8 mouse cellular contexts compared by ENCODE assay signal in genomic region chr19:32387403-32388190, GRCm38 (mm10). TPM values are rescaled to one million over a fixed set of nuclear protein-coding genes. Genes with fewer than 3 reads are reported as not detected.
A peak's percentile ranks its signal among the peaks of the same experiment; 100 is the strongest.
DNase-seq lines count a peak whose midpoint lies in the region; ATAC-seq and TF ChIP-seq lines count a peak whose summit lies in the region.

No protein-coding gene starts in this region.

- H3K27me3 ChIP-seq in midbrain, embryonic 12.5 days: peaks cover 8% of the 10 kb centered on the region; the same call in 1 of the 2 replicates
- peaks cover 11% of the 10 kb centered on the region for H3K27me3 ChIP-seq in spleen, adult 2 months (ENCODE audit: control insufficient read depth, insufficient read depth, low read length)

- TF ChIP-seq CTCF in spleen, adult 2 months (IDR thresholded peaks at IDR 0.05; ENCODE audit: extremely low read depth, insufficient read depth, insufficient read length, insufficient replicate concordance): no peak

- peak; percentile 50 for DNase-seq in spleen, adult 12 weeks (ENCODE audit: low spot score)
- DNase-seq in spleen, postnatal 14 days (ENCODE audit: low spot score in 2 of 2): no peak
- peak; percentile 82 to 87 for DNase-seq in cerebellum, postnatal 25 days
- DNase-seq in gastrocnemius, postnatal 36 days: peak; percentile 68 to 71
- DNase-seq in left cerebral cortex, postnatal 4 days: peak; percentile 62
- DNase-seq in spleen, adult 2 months (ENCODE audit: low read depth in 1 of 2, low spot score in 2 of 2): peak in 1 of 2 experiments; percentile 33

- WGBS in midbrain, embryonic 12.5 days: under 1% methylated on average over 43 of the region's 74 CpGs
- 1% methylated on average over 74 of the region's 74 CpGs for WGBS in spleen, adult 2 months

- H3K4me3 ChIP-seq in midbrain, embryonic 12.5 days: peak overlapping the region; percentile 74
- H3K4me3 ChIP-seq in spleen, adult 2 months (ENCODE audit: extremely low read depth, insufficient read depth, insufficient read length): peak overlapping the region; percentile 85

- no peaks in the 10 kb centered on the region; the same call in 1 of the 2 replicates for H3K36me3 ChIP-seq in midbrain, embryonic 12.5 days
- H3K36me3 ChIP-seq in spleen, adult 2 months (ENCODE audit: control insufficient read depth, insufficient read depth, low read length): no peaks in the 10 kb centered on the region

- H3K9me3 ChIP-seq in midbrain, embryonic 12.5 days: no peaks in the 10 kb centered on the region

- ATAC-seq in inflammation-experienced regulatory T-cells, adult 6 months: peak; percentile 70
- peak; percentile 20 for ATAC-seq in midbrain, embryonic 12.5 days (ENCODE audit: low FRiP score, low read depth)

- intact Hi-C loops in gastrocnemius, postnatal 36 days (cut with DNase I): loop anchor here (2.0 kb wide), 2 partner anchors 61 to 219 kb away; no protein-coding TSS in a partner anchor
- intact Hi-C loops in left cerebral cortex, postnatal 4 days (cut with DNase I): loop anchor here (5.0 to 10.0 kb wide), 2 partner anchors 273 to 410 kb away; no protein-coding TSS in a partner anchor

- peak overlapping the region; percentile 83 for H3K9ac ChIP-seq in midbrain, embryonic 12.5 days (replicated peaks)

- peak overlapping the region; percentile 95 for H3K27ac ChIP-seq in midbrain, embryonic 12.5 days (replicated peaks)
- H3K27ac ChIP-seq in spleen, adult 2 months (ENCODE audit: insufficient read depth, low read length): no peak overlapping the region

- TF ChIP-seq POLR2A in spleen, adult 2 months (IDR thresholded peaks at IDR 0.05; ENCODE audit: low read depth, low read length): no peak

- peaks cover 16% of the 10 kb centered on the region for H3K4me1 ChIP-seq in midbrain, embryonic 12.5 days
- H3K4me1 ChIP-seq in spleen, adult 2 months (ENCODE audit: control insufficient read depth, insufficient read depth, insufficient read length): peaks cover 8% of the 10 kb centered on the region

- H3K4me2 ChIP-seq in midbrain, embryonic 12.5 days (replicated peaks): peak overlapping the region; percentile 80

RNA-seq across cellular contexts. Expression of gene Sgms1, which starts 1.9 kb away (rescaled TPM):
- total RNA-seq in gastrocnemius, postnatal 36 days (2021): 10 to 100 TPM; 46.3 to 50.1 TPM
- polyA plus RNA-seq in inflammation-experienced regulatory T-cells, adult 6 months (2017; shearing (Covaris generic)): 10 to 100 TPM; 47.8 to 56.5 (median 51.5) TPM
- 10 to 100 TPM; 23.4 to 27.2 TPM for total RNA-seq in left cerebral cortex, postnatal 4 days (2021)
- 13.4 and 15.1 TPM in 2 replicates for polyA plus RNA-seq in midbrain, embryonic 12.5 days (2016; fragmentation: Nextera tagmentation; extraction: Ambion mirVana)
- 15.6 and 15.8 TPM in 2 replicates for polyA plus RNA-seq in spleen, adult 2 months (2012; rRNA removed)

Comparison
In these comparisons a context has a peak if more than half of its experiments do, and no peak if none do; other contexts are left out.
1. DNase-seq: peak in spleen, adult 12 weeks (single experiment), cerebellum, postnatal 25 days (2 of 2), gastrocnemius, postnatal 36 days (2 of 2) and left cerebral cortex, postnatal 4 days (single experiment); none in spleen, postnatal 14 days (0 of 2).